Mouse (Mus musculus) heart, postnatal 10 days (tissue): ENCODE results near the gene Npl. TPM values are rescaled to one million over a fixed set of nuclear protein-coding genes. Genes with fewer than 3 reads are reported as not detected.

Experiments
- DNase-seq, 2 experiments: peaks; one replicate each; pipeline ENCODE4 v3.0.0; 2021
- intact Hi-C: fragments of 180-260 bp; cut with DNase I; formaldehyde crosslinking; loops from one replicate; pipeline ENCODE4 v1.15.1; 2025
- total RNA-seq, 2 experiments: library from RNA; stranded (reverse); gene quantifications; 2 replicates each; pipeline ENCODE4 v1.2.3; 2021

Npl gene
- 1 to 10 TPM; 2.4 to 2.6 TPM for total RNA-seq

- DNase-seq: peak; percentile 79 to 82
- intact Hi-C loops: loop anchor here (2.0 to 10.0 kb wide), 2 partner anchors 257 to 635 kb away; no protein-coding TSS in a partner anchor
Observed at GRCm38 (mm10) chr1:153549536-153550199, at the start of gene Npl. Npl (minus strand) TSS chr1:153550045.

GRCm38 (mm10) chr1:153599302-153600045 is 49.6 kb upstream of the Npl start:
- DNase-seq: no peak
- intact Hi-C loops: no loop called here

DNA sequence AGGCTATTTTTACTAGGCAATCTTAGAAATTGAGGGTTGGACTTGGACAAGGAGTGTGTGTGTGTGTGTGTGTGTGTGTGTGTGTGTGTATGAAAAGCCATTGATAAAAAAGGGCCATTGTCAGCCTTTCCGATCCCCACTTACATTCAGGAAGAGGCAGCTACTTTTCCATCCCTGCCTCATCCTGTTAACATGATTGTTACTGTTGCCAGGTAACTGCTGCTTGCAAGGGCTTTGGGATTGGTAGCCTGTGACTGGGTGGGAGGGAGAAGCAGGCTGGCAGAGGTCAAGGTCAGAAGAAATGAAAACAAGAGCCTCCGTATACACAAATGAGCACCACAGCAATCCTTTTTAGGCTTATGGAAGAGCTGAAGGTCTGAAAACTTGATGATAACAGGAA is 48.9 kb upstream of the Npl start:
- DNase-seq: peak; percentile 55 to 66
- intact Hi-C loops: no loop called here

GRCm38 (mm10) chr1:153593678-153594077 is 43.8 kb upstream of the Npl start:
- intact Hi-C loops: no loop called here

DNA sequence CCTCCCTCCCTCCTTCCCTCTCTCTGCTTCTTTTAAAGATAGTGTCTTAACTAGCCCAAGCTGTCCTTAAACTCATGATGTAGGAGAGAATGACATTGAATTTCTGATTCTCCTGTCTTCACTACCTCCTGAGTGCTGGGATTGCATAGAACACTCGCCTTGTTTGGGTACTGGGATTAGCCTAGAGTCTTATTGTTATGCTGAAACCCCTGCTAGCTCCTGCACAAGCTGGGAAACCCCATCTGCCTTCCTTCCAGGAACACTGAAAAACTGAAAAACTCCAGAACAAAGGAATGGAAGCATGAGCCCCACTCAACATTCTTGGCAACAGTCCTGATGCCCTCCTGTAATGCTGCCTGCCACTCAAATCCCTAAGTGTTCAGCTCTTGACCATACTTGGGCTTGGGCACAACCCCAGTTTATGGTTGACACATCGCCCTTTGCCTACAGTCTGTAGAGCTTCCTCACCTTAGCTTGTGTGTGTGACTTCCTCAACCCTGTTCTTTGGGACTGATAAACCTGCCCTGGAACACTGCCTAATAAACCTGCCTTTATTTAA is 40.4 kb upstream of the Npl start:
- intact Hi-C loops: no loop called here
- DNase-seq: no peak

More at GRCm38 (mm10) chr1:153593678-153594077, 43.8 kb upstream of the Npl start:
- DNase-seq: no peak

GRCm38 (mm10) chr1:153587956-153588355 is 38.1 kb upstream of the Npl start:
- intact Hi-C loops: no loop called here

GRCm38 (mm10) chr1:153586826-153587225 is 37.0 kb upstream of the Npl start:
- no peak for DNase-seq
- intact Hi-C loops: no loop called here

More at GRCm38 (mm10) chr1:153587956-153588355, 38.1 kb upstream of the Npl start:
- peak in 1 of 2 experiments; percentile 32 for DNase-seq

DNA sequence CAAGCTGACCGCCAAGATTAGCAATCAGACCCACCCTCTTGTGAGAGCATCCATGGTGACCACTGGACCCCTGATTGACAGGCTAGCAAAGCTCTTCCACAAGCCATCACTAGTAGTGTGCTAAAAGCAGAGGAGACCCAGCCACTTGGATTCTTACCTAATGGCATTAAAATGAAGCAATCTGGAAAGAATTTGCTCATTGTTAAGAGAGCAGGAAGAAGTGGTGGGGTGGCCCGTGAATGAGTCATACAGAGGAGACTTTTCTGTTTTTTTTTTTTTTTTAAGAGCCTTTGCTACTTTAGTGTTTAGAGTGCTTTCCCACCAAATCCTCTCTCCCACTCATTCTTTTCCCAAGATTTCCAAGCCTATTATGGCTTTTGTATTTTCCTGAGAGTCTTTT is 35.9 kb upstream of the Npl start:
- DNase-seq: peak; percentile 16 to 17
- intact Hi-C loops: no loop called here

GRCm38 (mm10) chr1:153583189-153583588 is 33.3 kb upstream of the Npl start:
- DNase-seq: no peak
- intact Hi-C loops: no loop called here

GRCm38 (mm10) chr1:153574730-153575129 is 24.9 kb upstream of the Npl start:
- DNase-seq: no peak
- intact Hi-C loops: no loop called here

GRCm38 (mm10) chr1:153572271-153573043 is 22.6 kb upstream of the Npl start:
- intact Hi-C loops: no loop called here
- DNase-seq: no peak

DNA sequence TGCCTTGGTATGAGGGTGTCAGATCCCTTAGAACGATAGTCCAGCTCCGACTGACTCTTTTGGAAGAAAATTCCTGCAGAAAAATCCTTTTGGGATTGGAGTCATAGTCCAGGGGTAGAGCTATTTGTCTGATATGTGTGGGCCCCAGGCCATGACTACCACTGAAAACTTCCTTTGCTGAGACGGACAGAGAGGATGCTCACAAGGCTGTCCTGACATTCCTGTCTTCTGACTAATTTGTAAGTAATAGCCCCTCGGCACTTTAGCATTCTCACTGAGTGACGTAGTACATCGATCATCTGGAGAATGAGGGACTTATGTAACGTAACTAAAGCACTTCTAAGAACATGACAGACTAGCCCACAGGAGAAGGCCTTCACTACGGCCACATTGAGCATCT is 15.9 kb upstream of the Npl start:
- DNase-seq: no peak
- intact Hi-C loops: no loop called here

DNA sequence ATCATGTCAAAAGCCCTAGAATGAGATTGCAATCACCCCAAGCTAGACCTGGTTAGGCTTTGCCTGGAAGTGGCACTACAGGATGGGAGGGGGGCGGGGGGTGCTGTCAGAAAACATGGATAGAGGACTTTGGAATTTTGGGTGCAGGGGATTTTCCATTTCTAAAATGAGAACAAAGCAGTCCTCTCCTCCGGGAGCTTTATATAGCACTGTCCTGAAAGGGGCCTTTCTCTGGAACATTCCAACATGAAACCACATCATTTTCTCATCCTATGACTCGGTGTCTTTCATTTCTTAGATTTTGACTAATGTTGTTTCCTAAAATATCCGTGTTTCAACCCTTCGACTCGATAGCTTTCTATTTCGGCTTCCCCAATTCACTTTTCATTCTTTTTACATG is 14.9 kb upstream of the Npl start:
- DNase-seq: no peak
- intact Hi-C loops: loop anchor here (5.0 kb wide), 1 partner anchor 73 kb away; no protein-coding TSS in a partner anchor

DNA sequence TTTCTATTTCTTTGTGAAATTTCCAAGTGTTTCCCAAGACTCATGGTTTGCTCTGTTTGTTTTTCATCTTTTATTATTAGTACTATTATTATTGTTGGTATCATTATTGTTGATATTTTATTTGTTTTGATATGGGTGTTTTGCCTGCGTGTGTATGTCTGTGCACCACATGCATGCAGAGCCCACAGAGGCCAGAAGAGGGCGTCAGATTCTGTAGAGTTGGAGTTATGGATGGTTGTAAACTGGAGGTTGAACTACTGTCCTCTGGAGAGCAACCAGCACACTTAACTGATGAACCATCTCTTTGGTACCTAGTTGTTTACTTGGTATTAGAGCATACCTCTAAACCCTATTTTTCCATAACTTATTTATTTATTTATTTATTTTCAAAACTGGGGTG is 13.8 kb upstream of the Npl start:
- no peak for DNase-seq
- intact Hi-C loops: loop anchor here (5.0 kb wide), 1 partner anchor 74 kb away; no protein-coding TSS in a partner anchor

DNA sequence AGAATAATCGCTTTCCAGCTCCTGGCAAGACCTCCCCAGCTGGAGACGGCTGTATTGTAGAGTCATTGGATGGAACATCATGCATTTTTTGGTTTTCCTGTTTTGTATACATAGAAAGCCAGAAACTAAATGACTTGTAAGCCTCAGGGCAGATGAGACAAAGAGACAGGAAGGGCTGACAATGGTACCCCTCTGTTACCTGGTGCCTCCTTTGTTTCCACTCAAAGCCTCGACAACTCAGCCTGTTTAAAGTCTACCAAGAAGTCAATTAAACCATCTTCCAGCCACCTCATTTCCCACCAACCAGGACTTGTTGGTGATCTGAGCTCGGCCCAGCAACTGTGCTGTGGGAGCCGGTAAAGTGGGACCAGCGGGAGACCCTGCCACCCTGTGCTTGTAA is 11.0 kb upstream of the Npl start:
- intact Hi-C loops: loop anchor here (5.0 kb wide), 1 partner anchor 76 kb away; no protein-coding TSS in a partner anchor
- DNase-seq: no peak

GRCm38 (mm10) chr1:153559701-153560100 is 9.9 kb upstream of the Npl start:
- intact Hi-C loops: loop anchor here (1.0 to 10.0 kb wide), 3 partner anchors 78 to 625 kb away; no protein-coding TSS in a partner anchor
- peak; percentile 16 to 20 for DNase-seq

GRCm38 (mm10) chr1:153559126-153559647 is 9.3 kb upstream of the Npl start:
- intact Hi-C loops: loop anchor here (1.0 to 10.0 kb wide), 2 partner anchors 183 to 626 kb away; no protein-coding TSS in a partner anchor
- peak; percentile 84 to 88 for DNase-seq

GRCm38 (mm10) chr1:153556896-153557295 is 7.1 kb upstream of the Npl start:
- DNase-seq: peak; percentile 66 to 74
- intact Hi-C loops: loop anchor here (1.0 to 10.0 kb wide), 3 partner anchors 189 to 628 kb away; no protein-coding TSS in a partner anchor

- intact Hi-C loops: loop anchor here (2.0 to 10.0 kb wide), 2 partner anchors 253 to 629 kb away; no protein-coding TSS in a partner anchor
- DNase-seq: no peak
Observed at GRCm38 (mm10) chr1:153556202-153556601, 6.4 kb upstream of the Npl start.

DNA sequence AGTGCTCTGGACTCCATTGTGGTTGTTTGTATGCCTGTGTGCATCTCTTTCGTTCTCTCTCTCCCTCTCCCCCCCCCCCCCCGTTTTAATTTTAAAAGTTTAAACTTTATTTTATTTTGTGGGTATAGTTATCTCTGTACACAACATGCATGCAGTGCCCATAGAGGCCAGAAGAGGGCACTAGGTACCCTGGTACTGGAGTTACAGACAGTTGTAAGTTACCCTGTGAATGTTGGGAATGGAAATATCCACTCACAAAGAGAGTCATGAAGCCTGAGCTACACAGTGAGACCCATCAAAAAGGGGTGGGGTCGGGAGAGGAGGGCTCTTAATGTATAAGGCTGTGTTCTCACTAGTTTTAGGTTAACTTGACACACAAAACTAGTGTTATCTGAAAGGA is 969 bp upstream of the Npl start:
- peak; percentile 60 to 79 for DNase-seq
- intact Hi-C loops: loop anchor here (2.0 to 10.0 kb wide), 2 partner anchors 256 to 634 kb away; no protein-coding TSS in a partner anchor
